Comparison of ENCODE assay signal across 24 mouse cellular contexts in genomic region chr14:36756056-36756455, GRCm38 (mm10).
"Had no signal": no experiment of that assay in that cellular context is flagged by ENCODE, and none has a peak within 500 bp of the region (broad histone marks: within the 10 kb centered on the region; RNA-seq: fewer than 3 reads in every experiment).

No protein-coding gene starts in this region.

- H3K4me2 ChIP-seq: heart, embryonic 13.5 days; heart, embryonic 15.5 days; hindbrain, embryonic 13.5 days; hindbrain, embryonic 15.5 days; limb, embryonic 13.5 days; limb, embryonic 15.5 days; liver, embryonic 12.5 days had no signal

- DNase-seq: gastrocnemius, postnatal 14 days; gastrocnemius, postnatal 36 days; heart, adult 18-20 months; heart, postnatal 14 days; heart, postnatal 36 days; kidney, adult 18-20 months; kidney, adult 8-10 months; kidney, postnatal 14 days; kidney, postnatal 36 days; layer of hippocampus, adult 9-11 months; layer of hippocampus, postnatal 36 days had no signal

- H3K9me3 ChIP-seq: heart, embryonic 10.5 days; heart, embryonic 13.5 days; heart, embryonic 15.5 days; hindbrain, embryonic 13.5 days; hindbrain, embryonic 15.5 days; limb, embryonic 13.5 days; limb, embryonic 15.5 days; liver, embryonic 12.5 days had no signal

- H3K4me1 ChIP-seq: heart, embryonic 10.5 days; heart, embryonic 13.5 days; heart, embryonic 15.5 days; hindbrain, embryonic 13.5 days; hindbrain, embryonic 15.5 days; limb, embryonic 13.5 days; limb, embryonic 15.5 days; liver, embryonic 12.5 days had no signal

- H3K27me3 ChIP-seq: heart, embryonic 13.5 days; heart, embryonic 15.5 days; hindbrain, embryonic 13.5 days; hindbrain, embryonic 15.5 days; limb, embryonic 13.5 days; limb, embryonic 15.5 days; liver, embryonic 12.5 days had no signal

- H3K9ac ChIP-seq: heart, embryonic 13.5 days; heart, embryonic 15.5 days; hindbrain, embryonic 13.5 days; hindbrain, embryonic 15.5 days; limb, embryonic 13.5 days; limb, embryonic 15.5 days; liver, embryonic 12.5 days; liver, embryonic 14.5 days had no signal

- H3K4me3 ChIP-seq: heart, embryonic 10.5 days; heart, embryonic 13.5 days; heart, embryonic 15.5 days; hindbrain, embryonic 13.5 days; hindbrain, embryonic 15.5 days; left cerebral cortex, adult 2 months; limb, embryonic 13.5 days; limb, embryonic 15.5 days; liver, embryonic 12.5 days had no signal

- H3K36me3 ChIP-seq: heart, embryonic 10.5 days; heart, embryonic 13.5 days; heart, embryonic 15.5 days; hindbrain, embryonic 13.5 days; hindbrain, embryonic 15.5 days; limb, embryonic 13.5 days; limb, embryonic 15.5 days; liver, embryonic 12.5 days had no signal

- H3K27ac ChIP-seq: heart, embryonic 10.5 days; heart, embryonic 13.5 days; heart, embryonic 15.5 days; hindbrain, embryonic 13.5 days; hindbrain, embryonic 15.5 days; hindbrain, postnatal 0 days; kidney, postnatal 0 days; left cerebral cortex, adult 2 months; limb, embryonic 13.5 days; limb, embryonic 15.5 days; liver, embryonic 12.5 days; liver, embryonic 14.5 days had no signal

- ATAC-seq: hindbrain, postnatal 0 days; intestine, embryonic 16.5 days; liver, embryonic 12.5 days had no signal
